Mouse (Mus musculus) G1E (cell line): ENCODE data around the gene Cops7a.

Experiments
- CTCF ChIP-seq: IDR thresholded peaks from 2 replicates; pipeline ENCODE4 v1.5.1; 2012; ENCODE audit warnings: low read depth, low read length, inconsistent platforms, mixed read lengths
- GATA1 ChIP-seq: IDR thresholded peaks from 2 replicates; pipeline ENCODE4 v1.6.1; 2012; ENCODE audit warnings: borderline replicate concordance, low read length, inconsistent platforms, mixed read lengths

GRCm38 (mm10) chr6:124999546-124999945 lies 34.2 kb upstream of the Cops7a start:
- TF ChIP-seq CTCF, result no peak
- TF ChIP-seq GATA1, result no peak
